Mouse (Mus musculus): ENCODE results near the gene 1700020A23Rik. TPM values are rescaled to one million over a fixed set of nuclear protein-coding genes. Genes with fewer than 3 reads are reported as not detected.

1700020A23Rik gene
- polyA plus RNA-seq, 1 experiment from 2014 or later, result 0.38 TPM

Other genes with a start within 250 kb of the 1700020A23Rik start
- 547 and 600 TPM in 2 replicates for gene Snrpb, start 225.9 kb upstream of the 1700020A23Rik start, polyA plus RNA-seq (2016; fragmentation: Nextera tagmentation; extraction: Ambion mirVana)
- not detected in 2 replicates for gene Tmc2, start 210.1 kb upstream of the 1700020A23Rik start, polyA plus RNA-seq (2016; fragmentation: Nextera tagmentation; extraction: Ambion mirVana)
- 283 and 313 TPM in 2 replicates for gene Nop56, start 130.8 kb upstream of the 1700020A23Rik start, polyA plus RNA-seq (2016; fragmentation: Nextera tagmentation; extraction: Ambion mirVana)
- 126 and 127 TPM in 2 replicates for gene Idh3b, start 120.7 kb upstream of the 1700020A23Rik start, polyA plus RNA-seq (2016; fragmentation: Nextera tagmentation; extraction: Ambion mirVana)
- 2.1 and 2.7 TPM in 2 replicates for gene Ebf4, start 110.1 kb upstream of the 1700020A23Rik start, polyA plus RNA-seq (2016; fragmentation: Nextera tagmentation; extraction: Ambion mirVana)
- gene Cpxm1, start 7.7 kb upstream of the 1700020A23Rik start, polyA plus RNA-seq (2016; fragmentation: Nextera tagmentation; extraction: Ambion mirVana), result 33.6 and 59.5 TPM in 2 replicates
- 0.13 and 0.23 TPM in 2 replicates for gene Gm28372, start within 50 bp of the 1700020A23Rik start, polyA plus RNA-seq (2016; fragmentation: Nextera tagmentation; extraction: Ambion mirVana)
- not detected in 2 replicates for gene Tmem239, start 1.2 kb downstream of the 1700020A23Rik start, polyA plus RNA-seq (2016; fragmentation: Nextera tagmentation; extraction: Ambion mirVana)
- gene Vps16, start 19.1 kb downstream of the 1700020A23Rik start, polyA plus RNA-seq (2016; fragmentation: Nextera tagmentation; extraction: Ambion mirVana), result 113 and 115 TPM in 2 replicates
- 11.1 and 13.2 TPM in 2 replicates for gene Pced1a, start 19.4 kb downstream of the 1700020A23Rik start, polyA plus RNA-seq (2016; fragmentation: Nextera tagmentation; extraction: Ambion mirVana)
- 120 and 134 TPM in 2 replicates for gene Ptpra, start 45.0 kb downstream of the 1700020A23Rik start, polyA plus RNA-seq (2016; fragmentation: Nextera tagmentation; extraction: Ambion mirVana)
- gene Mrps26, start 158.5 kb downstream of the 1700020A23Rik start, polyA plus RNA-seq (2016; fragmentation: Nextera tagmentation; extraction: Ambion mirVana), result 66.2 and 74.0 TPM in 2 replicates
- gene Oxt, start 170.9 kb downstream of the 1700020A23Rik start, polyA plus RNA-seq (2016; fragmentation: Nextera tagmentation; extraction: Ambion mirVana), result not detected in 2 replicates
- gene Avp, start 177.3 kb downstream of the 1700020A23Rik start, polyA plus RNA-seq (2016; fragmentation: Nextera tagmentation; extraction: Ambion mirVana), result not detected in 2 replicates
- gene Fastkd5, start 224.8 kb downstream of the 1700020A23Rik start, polyA plus RNA-seq (2016; fragmentation: Nextera tagmentation; extraction: Ambion mirVana), result 18.9 and 19.3 TPM in 2 replicates
- gene Ubox5, start 224.8 kb downstream of the 1700020A23Rik start, polyA plus RNA-seq (2016; fragmentation: Nextera tagmentation; extraction: Ambion mirVana), result 14.4 and 15.2 TPM in 2 replicates
- gene Lzts3, start 237.5 kb downstream of the 1700020A23Rik start, polyA plus RNA-seq (2016; fragmentation: Nextera tagmentation; extraction: Ambion mirVana), result 6.9 and 8.3 TPM in 2 replicates